Mouse (Mus musculus): Measurements from ENCODE around the gene Nfatc2. TPM values are rescaled to one million over a fixed set of nuclear protein-coding genes. Genes with fewer than 3 reads are reported as not detected.

Nfatc2 gene
- polyA plus RNA-seq, 1 experiment from 2014 or later, result 13.2 TPM

- WGBS, result 88% methylated on average over 8 of the region's 8 CpGs
- Histone ChIP-seq H3K36me3 (ENCODE audit: control insufficient read depth, insufficient read depth, low read length) (peaks cover 31% of the 10 kb centered on the region), H3K4me2 (ENCODE audit: low read length) (no peak overlapping the region), H3K4me1 (ENCODE audit: control insufficient read depth in 2 of 2, insufficient read depth in 2 of 2, low read length in 2 of 2) (peaks cover 22% of the 10 kb centered on the region in 2 experiments), H3K9me3 (ENCODE audit: control insufficient read depth, low read length) (no peaks in the 10 kb centered on the region), H3K27ac (replicated peaks in 1 of 2; ENCODE audit: control insufficient read depth in 1 of 2, insufficient read depth in 1 of 2, low read depth in 2 of 2, low read length in 2 of 2) (no peak overlapping the region), H3K27me3 (ENCODE audit: control insufficient read depth, insufficient read depth, low read length) (no peaks in the 10 kb centered on the region), H3K4me3 (ENCODE audit: control insufficient read depth in 1 of 2, insufficient read depth in 1 of 2, low read depth in 1 of 2, low read length in 2 of 2) (no peak overlapping the region), H3K9ac (ENCODE audit: low read length) (no peak overlapping the region)
- no peak for ATAC-seq (ENCODE audit: insufficient number of reproducible peaks, insufficient read depth, low FRiP score, low read depth)
Measured at GRCm38 (mm10) chr2:168528551-168528950, 72.9 kb downstream of the Nfatc2 start.

GRCm38 (mm10) chr2:168527430-168527792 lies 74.0 kb downstream of the Nfatc2 start:
- no peak for ATAC-seq (ENCODE audit: insufficient number of reproducible peaks, insufficient read depth, low FRiP score, low read depth)
- WGBS, result 87% methylated on average over 10 of the region's 10 CpGs

GRCm38 (mm10) chr2:168526547-168527429 lies 74.7 kb downstream of the Nfatc2 start:
- Histone ChIP-seq H3K27me3 (ENCODE audit: control insufficient read depth, insufficient read depth, low read length) (no peaks in the 10 kb centered on the region), H3K27ac (replicated peaks in 1 of 2; ENCODE audit: control insufficient read depth in 1 of 2, insufficient read depth in 1 of 2, low read depth in 2 of 2, low read length in 2 of 2) (no peak overlapping the region), H3K36me3 (ENCODE audit: control insufficient read depth, insufficient read depth, low read length) (peaks cover 29% of the 10 kb centered on the region), H3K4me3 (ENCODE audit: control insufficient read depth in 1 of 2, insufficient read depth in 1 of 2, low read depth in 1 of 2, low read length in 2 of 2) (no peak overlapping the region), H3K9me3 (ENCODE audit: control insufficient read depth, low read length) (no peaks in the 10 kb centered on the region), H3K9ac (ENCODE audit: low read length) (no peak overlapping the region), H3K4me1 (ENCODE audit: control insufficient read depth in 2 of 2, insufficient read depth in 2 of 2, low read length in 2 of 2) (peaks cover 22% of the 10 kb centered on the region in 2 experiments), H3K4me2 (ENCODE audit: low read length) (no peak overlapping the region)
- WGBS, result 86% methylated on average over 18 of the region's 18 CpGs
- ATAC-seq (ENCODE audit: insufficient number of reproducible peaks, insufficient read depth, low FRiP score, low read depth), result no peak

More at GRCm38 (mm10) chr2:168527430-168527792, 74.0 kb downstream of the Nfatc2 start:
- Histone ChIP-seq H3K36me3 (ENCODE audit: control insufficient read depth, insufficient read depth, low read length) (peaks cover 30% of the 10 kb centered on the region), H3K27ac (replicated peaks in 1 of 2; ENCODE audit: control insufficient read depth in 1 of 2, insufficient read depth in 1 of 2, low read depth in 2 of 2, low read length in 2 of 2) (no peak overlapping the region), H3K27me3 (ENCODE audit: control insufficient read depth, insufficient read depth, low read length) (no peaks in the 10 kb centered on the region), H3K9ac (ENCODE audit: low read length) (no peak overlapping the region), H3K4me2 (ENCODE audit: low read length) (no peak overlapping the region), H3K9me3 (ENCODE audit: control insufficient read depth, low read length) (no peaks in the 10 kb centered on the region), H3K4me1 (ENCODE audit: control insufficient read depth in 2 of 2, insufficient read depth in 2 of 2, low read length in 2 of 2) (peaks cover 22% of the 10 kb centered on the region in 2 experiments), H3K4me3 (ENCODE audit: control insufficient read depth in 1 of 2, insufficient read depth in 1 of 2, low read depth in 1 of 2, low read length in 2 of 2) (no peak overlapping the region)

- ATAC-seq (ENCODE audit: insufficient number of reproducible peaks, insufficient read depth, low FRiP score, low read depth), result no peak; the same call in 1 of the 2 replicates
- 13% methylated on average over 17 of the region's 17 CpGs for WGBS
- peak overlapping the region; percentile 32 to 83 for H3K27ac ChIP-seq (replicated peaks in 1 of 2; ENCODE audit: control insufficient read depth in 1 of 2, insufficient read depth in 1 of 2, low read depth in 2 of 2, low read length in 2 of 2)
Measured at GRCm38 (mm10) chr2:168525391-168526154, 75.9 kb downstream of the Nfatc2 start.

GRCm38 (mm10) chr2:168524905-168525381 lies 76.5 kb downstream of the Nfatc2 start:
- H3K4me1 ChIP-seq (ENCODE audit: control insufficient read depth in 2 of 2, insufficient read depth in 2 of 2, low read length in 2 of 2), result peaks cover 25 to 26% of the 10 kb centered on the region in 2 experiments
- H3K4me2 ChIP-seq (ENCODE audit: low read length), result peak overlapping the region; percentile 58
- H3K27me3 ChIP-seq (ENCODE audit: control insufficient read depth, insufficient read depth, low read length), result no peaks in the 10 kb centered on the region
- 3% methylated on average over 13 of the region's 13 CpGs for WGBS
- H3K36me3 ChIP-seq (ENCODE audit: control insufficient read depth, insufficient read depth, low read length), result peaks cover 37% of the 10 kb centered on the region
- peak overlapping the region in 1 of 2 experiments; percentile 10; a peak in 1 of 4 replicates for H3K4me3 ChIP-seq (ENCODE audit: control insufficient read depth in 1 of 2, insufficient read depth in 1 of 2, low read depth in 1 of 2, low read length in 2 of 2)
- ATAC-seq (ENCODE audit: insufficient number of reproducible peaks, insufficient read depth, low FRiP score, low read depth), result peak; percentile 93
- H3K9me3 ChIP-seq (ENCODE audit: control insufficient read depth, low read length), result no peaks in the 10 kb centered on the region
- peak overlapping the region; percentile 48 for H3K9ac ChIP-seq (ENCODE audit: low read length)
- H3K27ac ChIP-seq (replicated peaks in 1 of 2; ENCODE audit: control insufficient read depth in 1 of 2, insufficient read depth in 1 of 2, low read depth in 2 of 2, low read length in 2 of 2), result peak overlapping the region; percentile 32 to 83

More at GRCm38 (mm10) chr2:168525391-168526154, 75.9 kb downstream of the Nfatc2 start:
- H3K36me3 ChIP-seq (ENCODE audit: control insufficient read depth, insufficient read depth, low read length), result peaks cover 41% of the 10 kb centered on the region
- peak overlapping the region in 1 of 2 experiments; percentile 10; a peak in 1 of 4 replicates for H3K4me3 ChIP-seq (ENCODE audit: control insufficient read depth in 1 of 2, insufficient read depth in 1 of 2, low read depth in 1 of 2, low read length in 2 of 2)
- H3K9ac ChIP-seq (ENCODE audit: low read length), result peak overlapping the region; percentile 48
- H3K4me1 ChIP-seq (ENCODE audit: control insufficient read depth in 2 of 2, insufficient read depth in 2 of 2, low read length in 2 of 2), result peaks cover 22 to 26% of the 10 kb centered on the region in 2 experiments
- H3K27me3 ChIP-seq (ENCODE audit: control insufficient read depth, insufficient read depth, low read length), result no peaks in the 10 kb centered on the region
- peak overlapping the region; percentile 58 for H3K4me2 ChIP-seq (ENCODE audit: low read length)
- H3K9me3 ChIP-seq (ENCODE audit: control insufficient read depth, low read length), result no peaks in the 10 kb centered on the region

- Histone ChIP-seq H3K4me2 (ENCODE audit: low read length) (no peak overlapping the region), H3K9ac (ENCODE audit: low read length) (no peak overlapping the region), H3K27me3 (ENCODE audit: control insufficient read depth, insufficient read depth, low read length) (no peaks in the 10 kb centered on the region), H3K36me3 (ENCODE audit: control insufficient read depth, insufficient read depth, low read length) (peaks cover 38% of the 10 kb centered on the region), H3K4me3 (ENCODE audit: control insufficient read depth in 1 of 2, insufficient read depth in 1 of 2, low read depth in 1 of 2, low read length in 2 of 2) (no peak overlapping the region), H3K27ac (replicated peaks in 1 of 2; ENCODE audit: control insufficient read depth in 1 of 2, insufficient read depth in 1 of 2, low read depth in 2 of 2, low read length in 2 of 2) (0 out of 4 replicates have a peak overlapping the region, but pooled peaks of 1 of the 2 experiments have one; percentile 12), H3K4me1 (ENCODE audit: control insufficient read depth in 2 of 2, insufficient read depth in 2 of 2, low read length in 2 of 2) (peaks cover 31 to 33% of the 10 kb centered on the region in 2 experiments), H3K9me3 (ENCODE audit: control insufficient read depth, low read length) (no peaks in the 10 kb centered on the region)
- WGBS, result 72% methylated on average over 3 of the region's 3 CpGs
- no peak for ATAC-seq (ENCODE audit: insufficient number of reproducible peaks, insufficient read depth, low FRiP score, low read depth)
Measured at GRCm38 (mm10) chr2:168522247-168522646, 79.2 kb downstream of the Nfatc2 start.

- ATAC-seq (ENCODE audit: insufficient number of reproducible peaks, insufficient read depth, low FRiP score, low read depth), result no peak
- H3K4me2 ChIP-seq (ENCODE audit: low read length), result no peak overlapping the region
- no peak overlapping the region for H3K4me3 ChIP-seq (ENCODE audit: control insufficient read depth in 1 of 2, insufficient read depth in 1 of 2, low read depth in 1 of 2, low read length in 2 of 2)
- WGBS, result 83% methylated on average over 7 of the region's 7 CpGs
- no peaks in the 10 kb centered on the region for H3K9me3 ChIP-seq (ENCODE audit: control insufficient read depth, low read length)
- H3K9ac ChIP-seq (ENCODE audit: low read length), result no peak overlapping the region
- no peak overlapping the region for H3K27ac ChIP-seq (replicated peaks in 1 of 2; ENCODE audit: control insufficient read depth in 1 of 2, insufficient read depth in 1 of 2, low read depth in 2 of 2, low read length in 2 of 2)
- no peaks in the 10 kb centered on the region for H3K27me3 ChIP-seq (ENCODE audit: control insufficient read depth, insufficient read depth, low read length)
- peaks cover 44% of the 10 kb centered on the region for H3K36me3 ChIP-seq (ENCODE audit: control insufficient read depth, insufficient read depth, low read length)
- H3K4me1 ChIP-seq (ENCODE audit: control insufficient read depth in 2 of 2, insufficient read depth in 2 of 2, low read length in 2 of 2), result peaks cover 27 to 28% of the 10 kb centered on the region in 2 experiments
Measured at GRCm38 (mm10) chr2:168520771-168521170, 80.7 kb downstream of the Nfatc2 start.

Measured in heart, embryonic 14.5 days (tissue).